Mouse (Mus musculus) adrenal gland, adult 8-10 months (tissue): ENCODE measurements around the gene Aasdhppt. TPM values are rescaled to one million over a fixed set of nuclear protein-coding genes. Genes with fewer than 3 reads are reported as not detected.

ENCODE experiments used
- DNase-seq: peaks from one replicate; pipeline ENCODE4 v3.0.0; 2022
- microRNA-seq, 2 experiments: library from miRNA; unstranded; fragments of <30 nt; microRNA quantifications; one replicate each; pipeline ENCODE4 v1.2.0; 2022
- total RNA-seq, 4 experiments: library from RNA; stranded (reverse); gene quantifications; 2 replicates each; pipeline ENCODE4 v1.2.4; 2022

The Aasdhppt gene
- total RNA-seq: 10 to 100 TPM; 22.4 to 28.0 (median 25.2) TPM

DNA sequence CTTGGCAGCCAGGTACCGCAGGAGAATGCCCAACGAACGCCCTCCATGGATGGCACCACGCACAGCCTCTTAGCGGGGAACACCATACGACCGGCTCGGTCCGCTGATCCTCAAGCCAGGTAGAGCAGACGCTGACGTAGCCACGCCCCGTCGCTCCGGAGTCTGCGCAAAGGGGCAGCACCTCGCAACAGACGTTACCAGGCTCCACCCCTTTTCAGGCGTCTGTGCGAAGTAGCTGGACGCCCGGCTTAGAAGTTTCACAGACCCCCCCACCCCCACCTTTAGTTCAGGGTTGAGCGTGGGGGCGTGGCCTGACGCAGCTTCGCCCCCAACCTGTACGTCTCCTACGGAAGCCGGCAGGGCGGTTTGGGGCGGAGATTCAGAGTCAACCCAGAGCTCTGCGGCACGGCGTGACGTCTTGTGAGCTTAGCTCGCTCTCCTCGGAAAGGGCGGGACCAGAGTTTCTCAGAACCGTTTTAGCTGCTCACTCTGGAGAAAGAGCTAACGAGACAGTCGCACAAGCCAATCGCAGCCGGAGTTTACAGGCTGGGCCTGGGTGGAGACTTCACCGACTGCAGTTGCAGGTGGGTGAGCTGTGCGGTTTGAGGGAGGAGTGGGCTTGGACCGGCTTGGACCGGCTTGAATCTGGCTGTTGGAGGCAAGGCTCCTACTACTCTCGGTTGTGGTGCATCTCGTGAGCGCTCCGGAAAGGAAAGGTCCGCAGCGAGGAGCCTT lies at the start of gene Aasdhppt, which contains the start of gene Kbtbd3:
TSS of gene Aasdhppt (minus strand) at position 121 of the 735 bp plus-strand sequence.
TSS of gene Kbtbd3 (plus strand) at position 483 of the 735 bp plus-strand sequence.
- peak; percentile 99 for DNase-seq

DNA sequence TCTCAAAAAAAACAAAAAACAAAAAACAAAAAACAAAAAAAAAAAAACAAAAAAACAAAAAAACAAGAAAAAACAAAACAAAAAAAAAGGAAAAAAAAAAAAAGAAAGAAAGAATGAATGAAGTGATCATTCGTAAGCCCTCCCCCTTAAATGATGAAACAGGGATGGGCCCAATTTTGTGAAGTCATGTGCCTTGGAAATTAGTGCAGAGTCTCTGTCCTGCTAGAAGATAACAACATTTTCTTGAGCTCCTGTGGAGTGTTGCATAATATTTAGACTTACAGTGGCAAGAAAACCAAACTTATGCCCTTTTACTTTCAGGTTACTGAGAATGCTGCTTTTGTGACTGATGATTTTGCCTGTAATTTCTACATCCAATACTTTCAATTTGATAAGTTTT lies 43.9 kb upstream of the Aasdhppt start:
- no peak for DNase-seq

- DNase-seq: no peak
Observed at GRCm38 (mm10) chr9:4318939-4319721, 9.9 kb upstream of the Aasdhppt start.

- no peak for DNase-seq
Observed at GRCm38 (mm10) chr9:4315746-4316145, 6.5 kb upstream of the Aasdhppt start.

- no peak for DNase-seq
Observed at GRCm38 (mm10) chr9:4313946-4314345, 4.7 kb upstream of the Aasdhppt start.

- DNase-seq: no peak
Observed at GRCm38 (mm10) chr9:4311162-4311561, 1.9 kb upstream of the Aasdhppt start.

DNA sequence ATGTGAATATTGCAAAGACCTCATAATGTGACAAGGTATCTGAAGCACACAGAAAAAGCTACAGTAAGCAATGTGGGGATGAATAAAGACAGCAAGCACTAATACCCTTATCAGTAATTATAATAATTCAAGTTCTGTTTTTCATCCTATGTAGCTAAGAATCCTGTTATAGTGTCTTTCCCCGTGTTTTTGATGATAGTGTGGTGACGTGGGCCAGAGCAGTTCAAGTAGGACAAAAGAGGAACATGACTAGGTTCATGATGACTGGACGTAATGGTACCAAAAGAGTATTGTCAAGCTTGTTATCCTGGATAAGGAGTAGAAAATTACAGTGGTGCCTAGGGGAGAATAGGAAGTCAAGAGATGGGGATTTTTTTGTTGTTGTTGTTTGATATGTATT lies 1.4 kb upstream of the Aasdhppt start:
- no peak for DNase-seq

DNA sequence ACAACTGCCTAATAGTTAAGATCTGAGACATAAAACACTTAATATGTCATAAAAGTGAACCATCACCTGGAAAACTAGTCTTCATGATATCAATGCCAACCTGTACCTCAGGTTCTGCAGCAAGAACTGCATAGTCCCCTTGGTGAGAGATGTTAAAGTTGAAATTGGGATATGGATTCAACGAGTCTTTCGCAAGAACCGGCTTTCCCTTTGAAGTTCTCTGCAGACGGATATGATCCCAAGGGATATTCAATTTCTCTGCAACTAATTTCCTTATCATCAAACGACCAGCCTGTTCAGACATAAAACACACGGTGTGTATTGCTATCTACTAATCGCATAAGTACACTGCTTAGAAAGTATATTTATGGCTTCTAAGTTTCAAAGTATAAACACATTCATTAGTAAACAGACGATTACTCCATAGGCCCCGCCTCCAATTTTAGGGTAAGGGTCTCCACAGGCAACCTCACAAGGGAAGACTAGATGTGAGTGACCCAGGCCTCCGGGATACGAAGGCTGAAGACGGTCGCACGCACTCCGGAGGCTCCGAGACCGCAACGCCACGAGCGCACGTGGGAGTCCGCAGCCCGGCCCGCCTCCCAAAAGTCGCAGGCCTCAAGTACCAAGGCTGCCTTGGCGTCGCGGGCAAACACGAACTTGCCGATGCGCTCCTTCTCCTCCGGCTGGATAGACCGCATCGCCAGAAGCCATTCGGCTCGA lies 482 bp downstream of the Aasdhppt start:
- DNase-seq: no peak

DNA sequence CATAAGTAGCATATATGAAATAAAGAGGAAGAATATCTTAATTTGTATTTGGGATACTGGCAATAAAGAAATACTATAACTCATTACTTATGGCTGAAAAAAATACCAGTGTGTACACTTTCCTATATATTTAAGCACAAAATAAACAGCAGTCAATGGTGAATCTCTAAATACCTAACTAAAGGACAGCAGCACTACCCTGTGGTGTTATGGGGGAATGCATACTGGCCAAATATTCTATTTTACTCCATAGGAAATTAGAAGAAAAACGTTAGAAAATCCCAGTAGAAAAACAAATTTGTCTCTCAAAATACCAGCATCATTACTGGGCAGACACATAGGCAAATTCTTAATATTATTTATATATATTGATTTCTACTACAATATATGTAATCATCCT lies 4.4 kb downstream of the Aasdhppt start:
- DNase-seq: no peak

GRCm38 (mm10) chr9:4300466-4300865 lies 8.8 kb downstream of the Aasdhppt start:
- DNase-seq: peak; percentile 10

DNA sequence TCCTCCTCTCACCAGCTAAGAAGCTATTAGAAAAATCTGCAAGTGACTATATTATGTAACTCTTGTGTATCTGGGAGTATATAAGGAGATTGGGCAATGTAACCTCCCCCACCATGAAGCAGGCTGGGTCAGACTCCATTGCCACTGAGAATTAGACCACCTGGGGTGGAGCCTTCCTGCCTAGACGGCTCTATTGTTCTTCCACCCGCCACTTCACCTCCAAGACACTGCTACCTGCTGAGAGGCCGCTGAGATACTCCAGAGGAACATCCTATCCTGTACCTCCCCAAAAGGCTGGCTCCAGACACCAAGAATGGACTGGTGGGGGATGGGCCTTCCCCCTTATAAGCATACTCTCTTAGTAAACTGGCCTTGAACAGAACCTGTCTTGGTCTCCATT lies 25.4 kb downstream of the Aasdhppt start:
- DNase-seq: no peak

- DNase-seq: no peak
Observed at GRCm38 (mm10) chr9:4266881-4267280, 42.4 kb downstream of the Aasdhppt start.

DNA sequence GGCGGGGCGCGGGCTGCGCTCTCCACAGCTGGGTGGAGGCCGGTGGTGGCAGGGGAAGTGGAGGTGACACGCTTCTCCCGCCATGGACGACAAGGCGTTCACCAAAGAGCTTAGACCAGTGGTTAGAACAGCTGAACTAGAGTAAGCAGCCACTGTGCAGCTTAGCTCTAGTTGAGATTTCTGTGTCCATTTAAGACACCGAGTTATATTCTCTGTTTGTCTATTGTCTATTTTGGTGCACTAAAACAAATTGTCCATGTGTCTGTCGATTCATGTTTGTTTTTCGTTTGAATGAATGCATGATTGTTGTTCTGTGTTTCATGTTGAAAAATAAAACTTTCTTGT lies 48.6 kb downstream of the Aasdhppt start:
- DNase-seq: no peak

DNA sequence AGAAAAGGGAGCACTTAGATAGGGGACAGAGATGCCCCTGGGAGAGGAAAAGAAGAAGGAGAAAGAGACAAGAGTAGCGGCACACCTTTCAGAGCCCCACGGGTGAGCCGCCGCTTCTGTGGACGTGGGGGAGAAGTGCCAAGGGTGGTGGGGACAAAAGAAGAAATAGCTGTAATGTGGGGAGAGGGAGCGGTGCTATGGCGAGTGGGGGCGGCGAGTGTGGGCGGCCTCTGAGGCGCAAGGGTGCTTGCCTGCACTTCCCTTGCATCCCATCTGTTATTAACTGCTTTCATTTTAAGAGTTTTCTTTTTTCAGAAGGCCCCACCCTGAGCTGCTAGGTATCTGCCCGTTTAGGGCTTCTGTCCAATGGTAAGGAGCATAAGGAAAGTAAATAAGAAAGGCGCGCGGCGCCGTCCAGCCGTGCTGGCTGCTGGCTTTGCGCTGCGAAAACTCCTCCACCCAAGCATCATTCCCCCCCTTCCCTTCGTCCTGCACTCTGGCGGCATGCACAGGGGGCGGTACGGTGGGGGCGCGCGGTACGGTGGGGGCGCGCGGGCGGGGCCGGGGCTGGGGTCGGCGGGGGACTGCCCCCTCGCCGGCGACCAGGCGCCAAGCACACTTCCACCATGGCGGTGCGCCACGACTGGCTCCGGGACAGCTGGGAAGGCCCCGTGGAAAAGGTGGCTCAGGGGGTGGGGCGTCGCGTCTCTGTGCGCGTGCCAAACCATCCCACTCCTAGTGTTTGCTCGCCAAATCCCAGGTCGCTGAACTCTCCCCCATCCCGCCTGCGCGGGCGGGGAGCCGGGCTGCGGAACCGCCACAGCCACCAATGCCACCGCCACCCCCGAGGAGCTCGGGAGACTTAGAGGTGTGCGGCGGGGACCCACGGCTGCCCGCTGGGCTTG lies 49.2 kb downstream of the Aasdhppt start:
- no peak for DNase-seq

- no peak for DNase-seq
Observed at GRCm38 (mm10) chr9:4259074-4259473, 50.2 kb downstream of the Aasdhppt start.

Small RNA genes within 50 kb of the gene (microRNA-seq; reads per million reads assigned to microRNA genes)
- 0 reads per million in 2 experiments for gene Gm22195

Other genes starting within 250 kb of the Aasdhppt start
- gene Kbtbd3, start 362 bp upstream of the Aasdhppt start, total RNA-seq: 1 to 10 TPM; 3.4 to 4.4 (median 3.8) TPM
- 10 to 100 TPM; 45.1 to 47.3 (median 46.9) TPM for gene Msantd4, start 67.1 kb upstream of the Aasdhppt start, total RNA-seq